Mouse (Mus musculus): ENCODE measurements around the gene Gm28557. TPM values are rescaled to one million over a fixed set of nuclear protein-coding genes. Genes with fewer than 3 reads are reported as not detected.

The Gm28557 gene
- polyA plus RNA-seq (2015; fragmentation: Nextera tagmentation; extraction: Ambion mirVana): 0.75 and 2.1 TPM in 2 replicates

GRCm38 (mm10) chr13:67108194-67108820 lies at the start of gene Gm28557:
Gene Gm28557 (minus strand): TSS chr13:67108604.

GRCm38 (mm10) chr13:67121360-67121759 lies 13.0 kb upstream of the Gm28557 start, which contains the start of gene Zfp759:
Gene Zfp759 (plus strand): TSS chr13:67121660.

DNA sequence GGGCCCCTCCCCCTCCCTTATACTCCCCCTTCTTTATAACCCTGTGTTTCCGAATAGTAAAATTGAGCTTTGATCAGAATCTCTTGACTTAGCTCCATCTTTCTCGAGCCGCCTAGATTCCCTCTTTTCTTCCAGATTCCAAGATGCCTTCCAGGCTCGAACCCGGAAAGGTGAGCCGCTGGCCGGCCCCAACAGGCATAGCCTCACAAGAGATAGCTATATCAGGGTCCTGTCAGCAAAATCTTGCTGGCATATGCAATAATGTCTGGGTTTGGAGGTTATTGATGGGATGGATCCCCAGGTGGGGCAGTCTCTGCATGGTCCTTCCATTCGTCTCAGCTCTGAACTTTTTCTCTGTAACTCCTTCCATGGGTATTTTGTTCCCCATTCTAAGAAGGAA lies 7.8 kb upstream of the Gm28557 start, which contains the start of gene Rslcan18:
Gene Rslcan18, minus strand, starts transcription at position 101 of the 400 bp plus-strand sequence.

DNA sequence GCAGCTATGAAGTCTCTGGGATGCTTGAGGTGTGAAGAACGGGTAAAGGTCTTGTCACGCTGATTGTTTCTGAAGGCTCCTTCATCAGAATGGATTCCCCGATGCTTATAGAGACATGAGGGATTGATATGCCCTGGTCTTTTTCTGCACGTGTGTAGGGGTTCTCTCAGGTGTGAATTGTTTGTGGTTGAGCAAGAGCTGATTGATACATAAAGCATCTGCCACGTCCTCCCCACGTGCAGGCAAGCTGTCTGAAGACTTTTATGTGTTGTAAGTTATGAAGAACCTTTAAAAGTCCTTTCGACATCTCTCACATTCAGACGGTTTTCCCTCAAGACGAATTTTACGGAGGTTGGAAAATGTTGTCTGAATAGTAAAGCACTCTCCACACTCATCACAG lies 10.5 kb downstream of the Gm28557 start, which contains the start of gene Zfp708:
Gene Zfp708, minus strand, starts transcription at position 101 of the 400 bp plus-strand sequence.

GRCm38 (mm10) chr13:67060786-67061358 lies 47.5 kb downstream of the Gm28557 start, which contains the start of gene Zfp712:
Gene Zfp712 (minus strand): TSS chr13:67061170.

Other genes with a start within 250 kb of the Gm28557 start
- gene Gm10767, start 203.7 kb downstream of the Gm28557 start, polyA plus RNA-seq (2015; fragmentation: Nextera tagmentation; extraction: Ambion mirVana): 3.1 and 3.6 TPM in 2 replicates
- 3.8 and 4.7 TPM in 2 replicates for gene Zfp712, start 47.4 kb downstream of the Gm28557 start, polyA plus RNA-seq (2015; fragmentation: Nextera tagmentation; extraction: Ambion mirVana)
- 5.9 and 6.8 TPM in 2 replicates for gene Zfp708, start 10.6 kb downstream of the Gm28557 start, polyA plus RNA-seq (2015; fragmentation: Nextera tagmentation; extraction: Ambion mirVana)
- 0.11 TPM in 1 of 2 replicates, not detected in the other for gene Rslcan18, start 7.7 kb upstream of the Gm28557 start, polyA plus RNA-seq (2015; fragmentation: Nextera tagmentation; extraction: Ambion mirVana)
- gene Zfp759, start 13.1 kb upstream of the Gm28557 start, polyA plus RNA-seq (2015; fragmentation: Nextera tagmentation; extraction: Ambion mirVana): 3.1 and 3.5 TPM in 2 replicates
- 3.9 and 4.2 TPM in 2 replicates for gene Rsl1, start 64.6 kb upstream of the Gm28557 start, polyA plus RNA-seq (2015; fragmentation: Nextera tagmentation; extraction: Ambion mirVana)
- 1.6 and 2.1 TPM in 2 replicates for gene Zfp455, start 85.9 kb upstream of the Gm28557 start, polyA plus RNA-seq (2015; fragmentation: Nextera tagmentation; extraction: Ambion mirVana)
- 4.7 and 5.2 TPM in 2 replicates for gene Zfp458, start 169.9 kb upstream of the Gm28557 start, polyA plus RNA-seq (2015; fragmentation: Nextera tagmentation; extraction: Ambion mirVana)
- gene Zfp457, start 197.9 kb upstream of the Gm28557 start, polyA plus RNA-seq (2015; fragmentation: Nextera tagmentation; extraction: Ambion mirVana): 0.39 and 1.1 TPM in 2 replicates
- gene Zfp595, start 224.0 kb upstream of the Gm28557 start, polyA plus RNA-seq (2015; fragmentation: Nextera tagmentation; extraction: Ambion mirVana): 1.0 TPM in 2 replicates

All from neural tube, postnatal 0 days (tissue).